Mouse (Mus musculus): ENCODE measurements around the gene Zfand6. TPM values are rescaled to one million over a fixed set of nuclear protein-coding genes. Genes with fewer than 3 reads are reported as not detected.

Gene Zfand6
- polyA plus RNA-seq, 1 experiment = not detected

GRCm38 (mm10) chr7:84591347-84591746 is 98.4 kb downstream of the Zfand6 start:
- TF ChIP-seq CTCF (IDR thresholded peaks at IDR 0.05; ENCODE audit: insufficient read depth, low read depth, low read length) (no peak), POLR2A (IDR thresholded peaks at IDR 0.05; ENCODE audit: insufficient read depth, low read depth, low read length) (no peak)
- Histone ChIP-seq H3K27ac (ENCODE audit: insufficient read depth, low read depth, low read length) (no peak overlapping the region), H3K4me3 (ENCODE audit: insufficient read depth, low read depth, low read length) (no peak overlapping the region), H3K4me1 (ENCODE audit: control insufficient read depth, insufficient read depth, low read length) (peaks cover 3% of the 10 kb centered on the region)
- 96% methylated on average over 3 of the region's 3 CpGs for WGBS

- H3K4me1 ChIP-seq (ENCODE audit: control insufficient read depth, insufficient read depth, low read length) = peaks cover 3% of the 10 kb centered on the region
- no peak for TF ChIP-seq POLR2A (IDR thresholded peaks at IDR 0.05; ENCODE audit: insufficient read depth, low read depth, low read length)
- no peak for TF ChIP-seq CTCF (IDR thresholded peaks at IDR 0.05; ENCODE audit: insufficient read depth, low read depth, low read length)
- no peak overlapping the region for H3K27ac ChIP-seq (ENCODE audit: insufficient read depth, low read depth, low read length)
- H3K4me3 ChIP-seq (ENCODE audit: insufficient read depth, low read depth, low read length) = no peak overlapping the region
- WGBS = 84% methylated on average over 2 of the region's 2 CpGs
Observed at GRCm38 (mm10) chr7:84590622-84591021, 99.1 kb downstream of the Zfand6 start.

GRCm38 (mm10) chr7:84587101-84587783 is 102.5 kb downstream of the Zfand6 start:
- WGBS = 84% methylated on average over 5 of the region's 5 CpGs
- no peak overlapping the region for H3K4me3 ChIP-seq (ENCODE audit: insufficient read depth, low read depth, low read length)
- TF ChIP-seq POLR2A (IDR thresholded peaks at IDR 0.05; ENCODE audit: insufficient read depth, low read depth, low read length) (no peak), CTCF (IDR thresholded peaks at IDR 0.05; ENCODE audit: insufficient read depth, low read depth, low read length) (no peak)
- no peak overlapping the region for H3K27ac ChIP-seq (ENCODE audit: insufficient read depth, low read depth, low read length)
- H3K4me1 ChIP-seq (ENCODE audit: control insufficient read depth, insufficient read depth, low read length) = no peaks in the 10 kb centered on the region

GRCm38 (mm10) chr7:84586360-84587100 is 103.2 kb downstream of the Zfand6 start:
- Histone ChIP-seq H3K4me3 (ENCODE audit: insufficient read depth, low read depth, low read length) (no peak overlapping the region), H3K27ac (ENCODE audit: insufficient read depth, low read depth, low read length) (no peak overlapping the region)

GRCm38 (mm10) chr7:84585086-84585485 is 104.7 kb downstream of the Zfand6 start:
- no peak for TF ChIP-seq POLR2A (IDR thresholded peaks at IDR 0.05; ENCODE audit: insufficient read depth, low read depth, low read length)
- TF ChIP-seq CTCF (IDR thresholded peaks at IDR 0.05; ENCODE audit: insufficient read depth, low read depth, low read length) = no peak
- Histone ChIP-seq H3K4me1 (ENCODE audit: control insufficient read depth, insufficient read depth, low read length) (no peaks in the 10 kb centered on the region), H3K4me3 (ENCODE audit: insufficient read depth, low read depth, low read length) (no peak overlapping the region), H3K27ac (ENCODE audit: insufficient read depth, low read depth, low read length) (no peak overlapping the region)
- 94% methylated on average over 4 of the region's 4 CpGs for WGBS

More at GRCm38 (mm10) chr7:84586360-84587100, 103.2 kb downstream of the Zfand6 start:
- TF ChIP-seq POLR2A (IDR thresholded peaks at IDR 0.05; ENCODE audit: insufficient read depth, low read depth, low read length) = no peak
- TF ChIP-seq CTCF (IDR thresholded peaks at IDR 0.05; ENCODE audit: insufficient read depth, low read depth, low read length) = no peak
- 52% methylated on average over 3 of the region's 3 CpGs for WGBS
- H3K4me1 ChIP-seq (ENCODE audit: control insufficient read depth, insufficient read depth, low read length) = no peaks in the 10 kb centered on the region

GRCm38 (mm10) chr7:84579769-84580168 is 110.0 kb downstream of the Zfand6 start:
- 71% methylated on average over 1 of the region's 1 CpGs for WGBS
- Histone ChIP-seq H3K4me3 (ENCODE audit: insufficient read depth, low read depth, low read length) (no peak overlapping the region), H3K27ac (ENCODE audit: insufficient read depth, low read depth, low read length) (no peak overlapping the region), H3K4me1 (ENCODE audit: control insufficient read depth, insufficient read depth, low read length) (peaks cover 2% of the 10 kb centered on the region; the same call in 1 of the 2 replicates)
- TF ChIP-seq POLR2A (IDR thresholded peaks at IDR 0.05; ENCODE audit: insufficient read depth, low read depth, low read length) (no peak), CTCF (IDR thresholded peaks at IDR 0.05; ENCODE audit: insufficient read depth, low read depth, low read length) (no peak)

GRCm38 (mm10) chr7:84578841-84579240 is 110.9 kb downstream of the Zfand6 start:
- TF ChIP-seq POLR2A (IDR thresholded peaks at IDR 0.05; ENCODE audit: insufficient read depth, low read depth, low read length) (no peak), CTCF (IDR thresholded peaks at IDR 0.05; ENCODE audit: insufficient read depth, low read depth, low read length) (no peak)
- no peak overlapping the region for H3K4me3 ChIP-seq (ENCODE audit: insufficient read depth, low read depth, low read length)
- H3K27ac ChIP-seq (ENCODE audit: insufficient read depth, low read depth, low read length) = no peak overlapping the region
- H3K4me1 ChIP-seq (ENCODE audit: control insufficient read depth, insufficient read depth, low read length) = peaks cover 2% of the 10 kb centered on the region; the same call in 1 of the 2 replicates
- WGBS = 100% methylated on average over 1 of the region's 1 CpGs

- TF ChIP-seq POLR2A (IDR thresholded peaks at IDR 0.05; ENCODE audit: insufficient read depth, low read depth, low read length) = no peak
- TF ChIP-seq CTCF (IDR thresholded peaks at IDR 0.05; ENCODE audit: insufficient read depth, low read depth, low read length) = no peak
- H3K4me3 ChIP-seq (ENCODE audit: insufficient read depth, low read depth, low read length) = no peak overlapping the region
- H3K4me1 ChIP-seq (ENCODE audit: control insufficient read depth, insufficient read depth, low read length) = peaks cover 2% of the 10 kb centered on the region; the same call in 1 of the 2 replicates
- no peak overlapping the region for H3K27ac ChIP-seq (ENCODE audit: insufficient read depth, low read depth, low read length)
- 91% methylated on average over 2 of the region's 2 CpGs for WGBS
Observed at GRCm38 (mm10) chr7:84577034-84577433, 112.7 kb downstream of the Zfand6 start.

- H3K4me3 ChIP-seq (ENCODE audit: insufficient read depth, low read depth, low read length) = no peak overlapping the region
- H3K4me1 ChIP-seq (ENCODE audit: control insufficient read depth, insufficient read depth, low read length) = no peaks in the 10 kb centered on the region
- WGBS = 65% methylated on average over 6 of the region's 6 CpGs
- H3K27ac ChIP-seq (ENCODE audit: insufficient read depth, low read depth, low read length) = no peak overlapping the region
- TF ChIP-seq POLR2A (IDR thresholded peaks at IDR 0.05; ENCODE audit: insufficient read depth, low read depth, low read length) = no peak
- no peak for TF ChIP-seq CTCF (IDR thresholded peaks at IDR 0.05; ENCODE audit: insufficient read depth, low read depth, low read length)
Observed at GRCm38 (mm10) chr7:84566200-84566599, 123.6 kb downstream of the Zfand6 start.
